Mouse (Mus musculus) neural tube, embryonic 15.5 days (tissue): ENCODE results near the gene 1810043G02Rik. TPM values are rescaled to one million over a fixed set of nuclear protein-coding genes. Genes with fewer than 3 reads are reported as not detected.
"Not testable (repeated sequence)": the region's sequence is repeated elsewhere in the genome, so short reads cannot be mapped to it uniquely, and the experiment has no call there.

Experiments
- ATAC-seq: fragments of 200-750 bp; cut with Nextera tagmentation; 2 replicates; pipeline ENCODE4 v1.8.0; 2017; ENCODE audit warnings: mild to moderate bottlenecking, moderate TSS enrichment, moderate library complexity; ENCODE audit not compliant: low FRiP score
- H3K27ac ChIP-seq: fragments of 300-500 bp; sonication (generic); replicated peaks from 2 replicates; pipeline ENCODE4 v1.5.1; 2015; ENCODE audit warnings: mild to moderate bottlenecking, inconsistent platforms
- H3K27me3 ChIP-seq: fragments of 300-500 bp; sonication (generic); replicated peaks from 2 replicates; pipeline ENCODE4 v1.6.1; 2015; ENCODE audit warnings: inconsistent platforms
- H3K36me3 ChIP-seq: fragments of 300-500 bp; sonication (generic); 2 replicates; pipeline ENCODE4 v1.6.1; 2015; ENCODE audit warnings: inconsistent platforms
- H3K4me1 ChIP-seq: fragments of 300-500 bp; sonication (generic); 2 replicates; pipeline ENCODE4 v1.6.1; 2015; ENCODE audit warnings: inconsistent platforms
- H3K4me2 ChIP-seq: fragments of 300-500 bp; sonication (generic); 2 replicates; pipeline ENCODE4 v1.6.1; 2015; ENCODE audit warnings: inconsistent platforms, mild to moderate bottlenecking, moderate library complexity
- H3K4me3 ChIP-seq: fragments of 300-500 bp; sonication (generic); replicated peaks from 2 replicates; pipeline ENCODE4 v1.5.1; 2015; ENCODE audit warnings: mild to moderate bottlenecking, inconsistent platforms
- H3K9ac ChIP-seq: fragments of 300-500 bp; sonication (generic); replicated peaks from 2 replicates; pipeline ENCODE4 v1.6.1; 2015; ENCODE audit warnings: mild to moderate bottlenecking, inconsistent platforms
- H3K9me3 ChIP-seq: fragments of 300-500 bp; sonication (generic); replicated peaks from 2 replicates; pipeline ENCODE4 v1.6.1; 2016; ENCODE audit warnings: inconsistent platforms
- WGBS: fragments of 180-500 bp; shearing (Covaris S2); methylation state at CpG from one replicate; pipeline ENCODE4 v1.1.7; 2015; ENCODE audit warnings: mixed read lengths; 5-methylcytosine and 5-hydroxymethylcytosine counted together
- polyA plus RNA-seq: library from polyadenylated mRNA; unstranded; fragments of >200 nt; fragmentation: Nextera tagmentation; extraction: Ambion mirVana; gene quantifications from 2 replicates; pipeline ENCODE4 v1.2.1, GENCODE M21; 2015

The 1810043G02Rik gene
- polyA plus RNA-seq, 1 experiment from 2014 or later = 51.5 TPM

DNA sequence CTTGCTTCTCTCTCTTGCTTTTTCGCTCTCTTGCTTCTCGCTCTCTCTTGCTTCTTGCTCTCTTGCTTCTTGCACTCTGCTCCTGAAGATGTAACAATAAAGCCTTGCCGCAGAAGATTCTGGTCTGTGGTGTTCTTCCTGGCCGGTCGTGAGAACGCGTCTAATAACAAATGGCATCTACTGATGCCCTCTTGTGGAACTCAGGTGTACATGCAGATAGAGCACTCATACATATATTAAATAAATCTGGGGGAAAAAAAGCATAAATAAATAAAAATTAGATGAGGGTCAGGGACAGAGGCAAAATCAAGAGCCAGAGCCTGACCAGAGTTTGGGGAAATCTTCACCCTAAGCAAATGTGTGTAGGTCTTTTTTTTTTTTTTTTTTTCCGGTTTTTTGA is 47.1 kb downstream of the 1810043G02Rik start:
- H3K36me3 ChIP-seq, H3K9me3 ChIP-seq, ATAC-seq, H3K9ac ChIP-seq, H3K4me2 ChIP-seq, H3K27ac ChIP-seq, H3K4me3 ChIP-seq, H3K4me1 ChIP-seq, H3K27me3 ChIP-seq: not testable (repeated sequence)
- 71% methylated on average over 6 of the region's 8 CpGs for WGBS

DNA sequence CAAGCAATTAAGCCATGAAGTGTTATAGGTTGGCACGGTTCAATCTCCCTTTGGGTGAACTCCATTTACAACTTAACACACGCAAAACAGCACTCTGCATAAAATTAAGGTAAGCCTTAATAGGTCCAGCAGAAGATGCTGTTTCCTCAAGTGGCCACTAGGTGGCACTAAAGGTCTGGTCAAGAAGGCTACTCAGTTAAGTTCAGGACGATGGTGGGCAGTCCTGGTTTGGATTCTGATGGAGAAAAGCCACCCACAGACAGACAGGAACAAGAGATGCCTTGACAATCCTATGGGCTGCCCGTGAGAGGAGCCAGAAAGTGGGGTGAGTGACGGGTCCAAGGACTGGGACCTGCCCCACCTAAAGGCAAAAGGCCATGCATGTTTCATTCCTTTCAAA is 49.8 kb downstream of the 1810043G02Rik start:
- no peaks in the 10 kb centered on the region for H3K4me1 ChIP-seq
- no peaks in the 10 kb centered on the region for H3K27me3 ChIP-seq
- peak; percentile 87 for ATAC-seq
- no peaks in the 10 kb centered on the region for H3K36me3 ChIP-seq
- WGBS = 2% methylated on average over 5 of the region's 5 CpGs
- H3K9me3 ChIP-seq = no peaks in the 10 kb centered on the region
- H3K4me2 ChIP-seq = no peak overlapping the region
- no peak overlapping the region for H3K27ac ChIP-seq
- H3K9ac ChIP-seq = no peak overlapping the region
- no peak overlapping the region for H3K4me3 ChIP-seq

- Histone ChIP-seq H3K4me3 (no peak overlapping the region), H3K36me3 (no peaks in the 10 kb centered on the region), H3K27ac (no peak overlapping the region), H3K4me1 (no peaks in the 10 kb centered on the region), H3K9ac (no peak overlapping the region), H3K27me3 (no peaks in the 10 kb centered on the region), H3K9me3 (no peaks in the 10 kb centered on the region), H3K4me2 (no peak overlapping the region)
- ATAC-seq = no peak
- WGBS = 86% methylated on average over 1 of the region's 1 CpGs
Measured at GRCm38 (mm10) chr10:78029080-78029479, 50.8 kb downstream of the 1810043G02Rik start.

DNA sequence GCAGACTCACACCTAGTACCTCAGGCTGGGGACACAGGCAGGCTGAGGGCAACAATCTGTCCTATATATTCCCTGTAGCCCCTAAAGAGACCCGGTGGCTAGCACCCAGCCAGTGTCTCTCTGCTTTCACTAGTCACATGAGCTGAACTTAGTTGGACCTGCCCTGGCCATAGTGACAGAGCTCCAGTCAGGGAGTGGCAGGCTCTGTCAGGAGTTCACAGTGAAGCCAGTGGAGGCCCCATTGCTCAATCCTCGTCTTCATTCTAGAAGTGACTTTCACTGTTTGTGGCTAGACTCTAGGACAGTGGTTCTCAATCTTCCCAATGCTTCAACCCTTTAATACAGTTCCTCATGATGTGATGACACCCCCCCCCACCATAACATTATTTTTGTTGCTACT is 53.7 kb downstream of the 1810043G02Rik start:
- Histone ChIP-seq H3K36me3 (no peaks in the 10 kb centered on the region), H3K9me3 (no peaks in the 10 kb centered on the region), H3K4me3 (no peak overlapping the region), H3K4me1 (no peaks in the 10 kb centered on the region), H3K9ac (no peak overlapping the region), H3K4me2 (no peak overlapping the region), H3K27ac (no peak overlapping the region), H3K27me3 (no peaks in the 10 kb centered on the region)
- 79% methylated on average over 2 of the region's 2 CpGs for WGBS
- ATAC-seq = no peak

Other genes starting within 250 kb of the 1810043G02Rik start
- not detected in 2 replicates for gene Gm18596, start 235.9 kb upstream of the 1810043G02Rik start, polyA plus RNA-seq
- gene Gm9736, start 227.2 kb upstream of the 1810043G02Rik start, polyA plus RNA-seq = not detected in 2 replicates
- gene Gm3233, start 218.8 kb upstream of the 1810043G02Rik start, polyA plus RNA-seq = not detected in 2 replicates
- gene Gm3238, start 207.2 kb upstream of the 1810043G02Rik start, polyA plus RNA-seq = not detected in 2 replicates
- not detected in 2 replicates for gene Gm7138, start 201.6 kb upstream of the 1810043G02Rik start, polyA plus RNA-seq
- gene Gm3250, start 196.0 kb upstream of the 1810043G02Rik start, polyA plus RNA-seq = not detected in 2 replicates
- not detected in 2 replicates for gene Gm7137, start 190.3 kb upstream of the 1810043G02Rik start, polyA plus RNA-seq
- gene Gm9639, start 183.4 kb upstream of the 1810043G02Rik start, polyA plus RNA-seq = not detected in 2 replicates
- not detected in 2 replicates for gene Gm19668, start 179.4 kb upstream of the 1810043G02Rik start, polyA plus RNA-seq
- not detected in 2 replicates for gene Gm9507, start 166.7 kb upstream of the 1810043G02Rik start, polyA plus RNA-seq
- not detected in 2 replicates for gene Gm2696, start 163.8 kb upstream of the 1810043G02Rik start, polyA plus RNA-seq
- not detected in 2 replicates for gene Krtap10-4, start 151.4 kb upstream of the 1810043G02Rik start, polyA plus RNA-seq
- gene Krtap10-10, start 142.6 kb upstream of the 1810043G02Rik start, polyA plus RNA-seq = not detected in 2 replicates
- gene Gm36176, start 131.7 kb upstream of the 1810043G02Rik start, polyA plus RNA-seq = not detected in 2 replicates
- 0.20 TPM in 1 of 2 replicates, not detected in the other for gene Gm10318, start 125.7 kb upstream of the 1810043G02Rik start, polyA plus RNA-seq
- not detected in 2 replicates for gene Gm3285, start 116.5 kb upstream of the 1810043G02Rik start, polyA plus RNA-seq
- gene Lrrc3, start 76.0 kb upstream of the 1810043G02Rik start, polyA plus RNA-seq = 19.0 and 22.8 TPM in 2 replicates
- gene Trpm2, start 8.0 kb upstream of the 1810043G02Rik start, polyA plus RNA-seq = 8.1 and 9.5 TPM in 2 replicates
- 112 and 133 TPM in 2 replicates for gene Pfkl, start 31.6 kb downstream of the 1810043G02Rik start, polyA plus RNA-seq
- 0.09 TPM in 1 of 2 replicates, not detected in the other for gene Dnmt3l, start 63.4 kb downstream of the 1810043G02Rik start, polyA plus RNA-seq
- gene Aire, start 65.1 kb downstream of the 1810043G02Rik start, polyA plus RNA-seq = 0.18 and 2.5 TPM in 2 replicates
- gene Icosl, start 90.8 kb downstream of the 1810043G02Rik start, polyA plus RNA-seq = 0.81 and 3.0 TPM in 2 replicates
- 31.2 and 34.5 TPM in 2 replicates for gene D10Jhu81e, start 191.3 kb downstream of the 1810043G02Rik start, polyA plus RNA-seq
- 14.8 and 19.0 TPM in 2 replicates for gene Pwp2, start 206.6 kb downstream of the 1810043G02Rik start, polyA plus RNA-seq